Mouse (Mus musculus) MEL (cell line): ENCODE results near the gene Cnot3.
"Not testable (repeated sequence)": the region's sequence is repeated elsewhere in the genome, so short reads cannot be mapped to it uniquely, and the experiment has no call there.

ENCODE experiments used
- CTCF ChIP-seq, 3 experiments: IDR thresholded peaks in 2 of 3; conservative IDR thresholded peaks in 1 of 3; 2 replicates each; pipeline ENCODE4 v1.5.1; 2011 to 2012; ENCODE audit warnings: low read length in 3 of 3, low read depth in 2 of 3, mild to moderate bottlenecking in 2 of 3, improper control_type of control experiment in 1 of 3, inconsistent platforms in 1 of 3, mixed read lengths in 1 of 3, moderate library complexity in 1 of 3; ENCODE audit not compliant: control insufficient read depth in 1 of 3, insufficient read depth in 1 of 3, poor library complexity in 1 of 3, severe bottlenecking in 1 of 3
- GATA1 ChIP-seq: IDR thresholded peaks from 2 replicates; pipeline ENCODE4 v1.6.1; 2011; ENCODE audit warnings: low read depth, low read length, improper control_type of control experiment
- MAX ChIP-seq: IDR thresholded peaks from 2 replicates; pipeline ENCODE4 v1.6.1; 2011; ENCODE audit warnings: low read length, improper control_type of control experiment
- MEF2A ChIP-seq: IDR thresholded peaks from 2 replicates; pipeline ENCODE4 v1.6.1; 2014; ENCODE audit warnings: low read depth, mild to moderate bottlenecking, inconsistent platforms, low read length, improper control_type of control experiment; ENCODE audit not compliant: poor library complexity, insufficient replicate concordance, severe bottlenecking; ENCODE audit errors: extremely low read depth
- TAL1 ChIP-seq: IDR thresholded peaks from 2 replicates; pipeline ENCODE4 v1.6.1; 2012; ENCODE audit warnings: mild to moderate bottlenecking, inconsistent platforms, low read length, moderate library complexity, mixed read lengths
- TBP ChIP-seq: IDR thresholded peaks from 2 replicates; pipeline ENCODE4 v1.8.0; 2011; ENCODE audit warnings: low read depth, low read length, improper control_type of control experiment

GRCm38 (mm10) chr7:3708447-3708980 lies 63.4 kb downstream of the Cnot3 start:
- not testable (repeated sequence) for TF ChIP-seq GATA1; MAX; TBP; CTCF (IDR thresholded peaks at IDR 0.05 in 2 of 3, conservative IDR thresholded peaks at IDR 0.05 in 1 of 3; ENCODE audit: control insufficient read depth in 1 of 3, insufficient read depth in 1 of 3, low read depth in 2 of 3, low read length in 3 of 3, poor library complexity in 1 of 3, severe bottlenecking in 1 of 3); TAL1; MEF2A
